19 mouse cellular contexts compared by ENCODE assay signal in the genomic region with DNA sequence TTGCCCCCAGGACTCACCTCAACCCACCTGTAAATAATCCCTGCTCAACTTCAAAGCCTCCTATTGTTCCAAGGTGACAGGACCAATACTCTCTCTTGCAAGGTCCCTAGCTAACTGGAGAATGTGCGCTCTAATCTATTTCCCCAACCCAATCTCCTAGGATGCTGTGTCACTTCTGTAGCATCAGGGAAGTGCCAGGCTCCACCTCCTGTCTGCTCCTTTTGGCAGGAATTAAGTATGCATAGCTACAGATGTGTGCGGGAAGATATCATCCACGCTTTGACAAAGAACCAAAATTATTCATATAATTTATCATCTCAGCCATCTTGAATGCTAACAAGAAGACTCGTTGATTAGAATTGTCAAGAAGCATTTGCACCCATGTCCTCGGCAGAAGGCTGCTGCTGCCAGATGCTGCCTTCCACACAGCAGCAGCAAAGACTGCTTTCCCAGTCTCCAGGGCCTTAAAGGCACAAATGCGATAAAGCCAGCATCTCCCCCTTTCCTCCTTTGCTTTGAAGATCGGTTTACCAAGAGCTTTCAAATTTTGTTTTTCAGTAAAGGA.
"Had no signal": no experiment of that assay in that cellular context is flagged by ENCODE, and none has a peak within 500 bp of the region (broad histone marks: within the 10 kb centered on the region; RNA-seq: fewer than 3 reads in every experiment).

No protein-coding gene starts in this region.

- H3K4me2 ChIP-seq: limb, embryonic 13.5 days; liver, embryonic 12.5 days; liver, embryonic 15.5 days; lung, embryonic 15.5 days; midbrain, embryonic 12.5 days; stomach, embryonic 15.5 days had no signal

- ATAC-seq: liver, embryonic 12.5 days; midbrain, embryonic 16.5 days had no signal

- H3K27ac ChIP-seq: limb, embryonic 10.5 days; limb, embryonic 13.5 days; liver, embryonic 12.5 days; liver, embryonic 15.5 days; lung, embryonic 15.5 days; midbrain, embryonic 12.5 days; stomach, embryonic 15.5 days had no signal

- H3K4me1 ChIP-seq: limb, embryonic 10.5 days; limb, embryonic 13.5 days; liver, embryonic 12.5 days; liver, embryonic 15.5 days; lung, embryonic 15.5 days; megakaryocyte, embryonic 14.5 days; midbrain, embryonic 12.5 days; stomach, embryonic 15.5 days had no signal

- H3K9me3 ChIP-seq: limb, embryonic 10.5 days; limb, embryonic 13.5 days; liver, embryonic 12.5 days; liver, embryonic 15.5 days; lung, embryonic 15.5 days; midbrain, embryonic 12.5 days; stomach, embryonic 15.5 days had no signal

- H3K9ac ChIP-seq: limb, embryonic 13.5 days; liver, embryonic 12.5 days; liver, embryonic 15.5 days; lung, embryonic 15.5 days; midbrain, embryonic 12.5 days; stomach, embryonic 15.5 days had no signal

- H3K36me3 ChIP-seq: limb, embryonic 10.5 days; limb, embryonic 13.5 days; liver, embryonic 12.5 days; liver, embryonic 15.5 days; lung, embryonic 15.5 days; midbrain, embryonic 12.5 days; stomach, embryonic 15.5 days had no signal

- H3K4me3 ChIP-seq: limb, embryonic 10.5 days; limb, embryonic 13.5 days; liver, embryonic 12.5 days; liver, embryonic 15.5 days; lung, embryonic 15.5 days; midbrain, embryonic 12.5 days; stomach, embryonic 15.5 days had no signal

- DNase-seq: kidney, adult 9 months; kidney, postnatal 14 days; kidney, postnatal 4 days; liver; lung, adult 18-20 months; lung, postnatal 10 days; lung, postnatal 36 days; right cerebral cortex, postnatal 14 days; spleen, adult 18-20 months; thymus, postnatal 25 days had no signal

- H3K27me3 ChIP-seq: limb, embryonic 13.5 days; liver, embryonic 12.5 days; liver, embryonic 15.5 days; lung, embryonic 15.5 days; megakaryocyte, embryonic 14.5 days; midbrain, embryonic 12.5 days; stomach, embryonic 15.5 days had no signal
